Mouse (Mus musculus) heart, embryonic 16.5 days (tissue): Measurements from ENCODE around the gene Tedc2. TPM values are rescaled to one million over a fixed set of nuclear protein-coding genes. Genes with fewer than 3 reads are reported as not detected.

Experiments
- ATAC-seq: fragments of 200-750 bp; cut with Nextera tagmentation; replicated peaks from 2 replicates; pipeline ENCODE4 v1.8.0; 2017; ENCODE audit warnings: moderate number of reproducible peaks; ENCODE audit not compliant: insufficient read depth, low FRiP score; ENCODE audit errors: extremely low read depth
- H3K27ac ChIP-seq: fragments of 300-500 bp; sonication (generic); 2 replicates; pipeline ENCODE4 v1.5.1; 2014; ENCODE audit warnings: mild to moderate bottlenecking, low read length, control low read depth, moderate library complexity
- H3K27me3 ChIP-seq: fragments of 300-500 bp; sonication (generic); 2 replicates; pipeline ENCODE4 v1.6.1; 2014; ENCODE audit warnings: low read length, mixed read lengths; ENCODE audit not compliant: control insufficient read depth, insufficient read depth
- H3K36me3 ChIP-seq: fragments of 300-500 bp; sonication (generic); 2 replicates; pipeline ENCODE4 v1.6.1; 2014; ENCODE audit not compliant: control insufficient read depth, insufficient read depth
- H3K4me1 ChIP-seq: fragments of 300-500 bp; sonication (generic); 2 replicates; pipeline ENCODE4 v1.6.1; 2014; ENCODE audit warnings: low read length, mixed read lengths; ENCODE audit not compliant: control insufficient read depth, insufficient read depth
- H3K4me2 ChIP-seq: fragments of 300-500 bp; sonication (generic); 2 replicates; pipeline ENCODE4 v1.6.1; 2014; ENCODE audit warnings: low read depth, mild to moderate bottlenecking, control low read depth, low read length
- H3K4me3 ChIP-seq: fragments of 300-500 bp; sonication (generic); 2 replicates; pipeline ENCODE4 v1.5.1; 2014; ENCODE audit warnings: mild to moderate bottlenecking, control low read depth, low read length
- H3K9ac ChIP-seq: fragments of 300-500 bp; sonication (generic); 2 replicates; pipeline ENCODE4 v1.6.1; 2014; ENCODE audit warnings: low read length, control low read depth
- H3K9me3 ChIP-seq: fragments of 300-500 bp; sonication (generic); replicated peaks from 2 replicates; pipeline ENCODE4 v1.6.1; 2016; ENCODE audit warnings: low read length; ENCODE audit not compliant: control insufficient read depth
- WGBS: fragments of 180-500 bp; shearing (Covaris S2); extraction: QIAGEN DNeasy Blood & Tissue Kit; methylation state at CpG from one replicate; pipeline ENCODE4 v1.1.7; 2014; 5-methylcytosine and 5-hydroxymethylcytosine counted together
- microRNA-seq: library from miRNA; unstranded; fragments of <30 nt; microRNA quantifications from one replicate; pipeline ENCODE4, GENCODE M21; 2017
- polyA plus RNA-seq: library from polyadenylated mRNA; unstranded; fragments of >200 nt; fragmentation: Nextera tagmentation; extraction: Ambion mirVana; gene quantifications from 2 replicates; pipeline ENCODE4 v1.2.1, GENCODE M21; 2015

The Tedc2 gene
- polyA plus RNA-seq, 1 experiment from 2014 or later = 4.2 TPM

DNA sequence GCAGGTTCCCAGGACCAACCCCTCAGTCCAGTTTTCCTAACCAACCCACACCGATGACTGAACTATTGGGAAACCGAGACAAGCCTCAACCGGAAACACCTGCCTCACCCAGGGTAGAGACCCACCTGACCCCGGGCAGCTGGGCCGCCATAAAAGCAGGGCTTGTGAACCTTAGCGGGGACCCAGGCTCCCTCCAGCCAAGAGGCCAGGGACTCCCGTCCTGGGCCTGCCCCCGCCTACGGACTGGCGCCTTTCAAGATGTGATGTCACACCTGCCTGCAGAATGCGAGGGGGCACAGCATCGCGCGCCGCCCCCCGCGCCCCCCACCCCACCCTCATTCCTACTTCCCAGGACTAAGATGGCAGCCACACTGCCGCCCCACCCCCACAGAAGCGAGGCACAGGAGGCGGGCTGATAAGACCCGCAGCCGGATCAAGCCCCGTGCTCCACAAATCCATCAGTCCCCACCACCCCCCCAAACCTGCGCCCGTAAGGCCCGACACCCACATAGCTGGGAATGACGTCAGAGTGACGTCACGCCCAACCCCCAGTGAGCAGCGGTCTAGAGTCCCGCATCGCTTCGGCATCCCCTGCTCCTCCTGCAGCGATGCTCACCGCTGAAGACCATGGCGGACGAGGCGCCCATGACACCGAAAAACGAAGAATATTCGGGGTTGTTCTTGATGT is 51.9 kb downstream of the Tedc2 start:
- Histone ChIP-seq H3K4me2 (peak overlapping the region; percentile 84), H3K36me3 (peaks cover 16% of the 10 kb centered on the region), H3K9ac (peak overlapping the region; percentile 91), H3K27me3 (no peaks in the 10 kb centered on the region), H3K4me1 (peaks cover 19% of the 10 kb centered on the region), H3K27ac (peak overlapping the region; percentile 95), H3K9me3 (no peaks in the 10 kb centered on the region), H3K4me3 (peak overlapping the region; percentile 90)
- under 1% methylated on average over 40 of the region's 41 CpGs for WGBS
- ATAC-seq = peak; percentile 35

DNA sequence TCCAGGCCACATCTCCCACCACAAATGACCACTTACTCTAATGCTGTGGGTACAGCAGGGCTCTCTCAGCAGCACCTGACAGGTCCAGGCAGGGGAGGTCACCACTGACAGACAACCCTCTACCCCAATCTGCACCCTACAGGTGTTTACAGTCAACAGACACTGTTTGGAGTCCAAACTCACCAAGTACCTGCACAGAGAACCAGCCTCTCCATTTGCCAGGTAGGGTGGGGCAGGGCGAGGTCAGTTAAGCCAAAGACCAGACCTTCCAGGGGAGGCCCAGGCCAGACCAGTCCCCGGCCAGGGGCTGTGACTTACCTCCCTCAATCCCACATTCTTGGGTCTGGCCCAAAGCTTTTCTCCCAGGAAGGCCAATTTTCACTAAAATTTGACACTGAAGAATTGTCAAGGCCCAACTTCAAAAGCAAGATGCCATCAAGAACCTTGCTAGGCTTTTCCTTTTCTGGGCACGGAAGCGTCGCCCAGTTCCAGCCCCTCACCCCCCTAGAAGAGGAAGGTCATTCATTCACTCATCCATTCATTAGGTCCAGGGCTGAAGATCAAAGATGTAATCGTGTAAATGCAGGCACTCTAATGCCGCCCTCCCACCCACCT is 52.7 kb downstream of the Tedc2 start:
- 47% methylated on average over 7 of the region's 7 CpGs for WGBS
- H3K27ac ChIP-seq = peak overlapping the region; percentile 95; the same call in 1 of the 2 replicates
- no peaks in the 10 kb centered on the region for H3K27me3 ChIP-seq
- H3K9me3 ChIP-seq = no peaks in the 10 kb centered on the region
- peak overlapping the region; percentile 90 for H3K4me3 ChIP-seq
- H3K9ac ChIP-seq = peak overlapping the region; percentile 91
- H3K4me1 ChIP-seq = peaks cover 20% of the 10 kb centered on the region
- H3K36me3 ChIP-seq = peaks cover 16% of the 10 kb centered on the region
- no peak for ATAC-seq
- peak overlapping the region; percentile 84 for H3K4me2 ChIP-seq

- WGBS = 80% methylated on average over 6 of the region's 6 CpGs
- Histone ChIP-seq H3K27ac (no peak overlapping the region; the same call in 1 of the 2 replicates), H3K4me1 (peaks cover 27% of the 10 kb centered on the region), H3K4me2 (peak overlapping the region; percentile 84; the same call in 1 of the 2 replicates), H3K4me3 (no peak overlapping the region), H3K9me3 (no peaks in the 10 kb centered on the region), H3K36me3 (peaks cover 16% of the 10 kb centered on the region), H3K9ac (no peak overlapping the region), H3K27me3 (no peaks in the 10 kb centered on the region)
- ATAC-seq = no peak
Measured at GRCm38 (mm10) chr17:24167120-24167519, 53.5 kb downstream of the Tedc2 start.

Small RNA genes lying within 50 kb of the gene (microRNA-seq; reads per million reads assigned to microRNA genes)
- gene Mir5134 (1.2 reads per million), gene Mir6965 (1.2 reads per million)

Other genes with a start within 250 kb of the Tedc2 start
- 0.39 and 0.40 TPM in 2 replicates for gene Prss30, start 240.3 kb downstream of the Tedc2 start, polyA plus RNA-seq
- 0.15 TPM in 1 of 2 replicates, not detected in the other for gene Prss22, start 222.8 kb downstream of the Tedc2 start, polyA plus RNA-seq
- 0.14 and 0.15 TPM in 2 replicates for gene Prss27, start 182.7 kb downstream of the Tedc2 start, polyA plus RNA-seq
- gene Kctd5, start 147.4 kb downstream of the Tedc2 start, polyA plus RNA-seq = 36.5 and 36.6 TPM in 2 replicates
- gene Pdpk1, start 69.9 kb downstream of the Tedc2 start, polyA plus RNA-seq = 40.1 and 40.5 TPM in 2 replicates
- gene Amdhd2, start 57.1 kb downstream of the Tedc2 start, polyA plus RNA-seq = 25.2 and 28.0 TPM in 2 replicates
- gene Atp6v0c, start 51.1 kb downstream of the Tedc2 start, polyA plus RNA-seq = 522 and 538 TPM in 2 replicates
- 3.7 and 4.3 TPM in 2 replicates for gene Tbc1d24, start 15.3 kb downstream of the Tedc2 start, polyA plus RNA-seq
- 1.3 and 1.6 TPM in 2 replicates for gene Ntn3, start 11.3 kb downstream of the Tedc2 start, polyA plus RNA-seq
- 37.0 and 43.2 TPM in 2 replicates for gene Ccnf, start 30.6 kb upstream of the Tedc2 start, polyA plus RNA-seq
- gene Abca17, start 130.2 kb upstream of the Tedc2 start, polyA plus RNA-seq = not detected in 2 replicates
- gene Abca3, start 131.1 kb upstream of the Tedc2 start, polyA plus RNA-seq = 6.8 and 9.8 TPM in 2 replicates
- gene Rnps1, start 193.7 kb upstream of the Tedc2 start, polyA plus RNA-seq = 211 and 215 TPM in 2 replicates
- 333 and 371 TPM in 2 replicates for gene Eci1, start 205.8 kb upstream of the Tedc2 start, polyA plus RNA-seq
- 1.5 and 2.1 TPM in 2 replicates for gene Dnase1l2, start 222.3 kb upstream of the Tedc2 start, polyA plus RNA-seq
- 27.7 and 28.8 TPM in 2 replicates for gene E4f1, start 249.5 kb upstream of the Tedc2 start, polyA plus RNA-seq
- 71.1 and 76.0 TPM in 2 replicates for gene Pgp, start 249.5 kb upstream of the Tedc2 start, polyA plus RNA-seq